Mouse (Mus musculus) thymus, adult 2 months (tissue): Measurements from ENCODE around the gene Map3k7.

Experiments
- CTCF ChIP-seq: fragments of 200-500 bp; IDR thresholded peaks from 2 replicates; pipeline ENCODE4 v1.5.1; 2012; ENCODE audit warnings: mild to moderate bottlenecking, control low read depth, low read length, moderate library complexity, borderline replicate concordance; ENCODE audit not compliant: control insufficient read depth, poor library complexity, insufficient read depth; ENCODE audit errors: extremely low read depth
- POLR2A ChIP-seq: fragments of 200-500 bp; IDR thresholded peaks from 2 replicates; pipeline ENCODE4 v1.6.1; 2012; ENCODE audit warnings: mild to moderate bottlenecking, low read length, control low read depth, moderate library complexity; ENCODE audit not compliant: control insufficient read depth, poor library complexity, insufficient read depth; ENCODE audit errors: extremely low read depth

DNA sequence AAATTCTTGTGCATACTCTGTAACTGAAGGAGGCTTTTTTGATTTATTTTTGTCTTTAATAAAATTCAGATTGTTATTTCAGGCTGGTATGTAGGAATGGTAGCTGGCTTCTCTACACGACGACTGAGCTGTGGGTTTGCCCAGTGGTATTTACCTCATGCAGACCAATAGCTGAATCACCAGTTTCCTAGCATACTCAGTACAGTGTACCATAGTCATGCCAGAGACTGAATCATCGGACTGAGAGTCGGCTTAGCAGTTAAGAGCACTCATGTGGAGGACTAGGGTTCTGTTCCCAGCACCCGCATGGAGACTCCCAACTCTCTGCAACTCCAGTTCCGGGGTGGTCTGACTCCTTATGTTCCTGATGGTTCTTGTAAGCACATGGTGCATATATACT is 58.4 kb downstream of the Map3k7 start:
- TF ChIP-seq CTCF (no peak), POLR2A (no peak)
